Mouse (Mus musculus) limb, embryonic 12.5 days (tissue): ENCODE data around the gene Bcan. TPM values are rescaled to one million over a fixed set of nuclear protein-coding genes. Genes with fewer than 3 reads are reported as not detected.

Experiments
- ATAC-seq: fragments of 200-750 bp; cut with Nextera tagmentation; 2 replicates; pipeline ENCODE4 v1.8.0; 2017; ENCODE audit warnings: low read depth, moderate TSS enrichment; ENCODE audit not compliant: insufficient number of reproducible peaks, insufficient read depth, low FRiP score, low TSS enrichment
- H3K27ac ChIP-seq: fragments of 300-500 bp; sonication (generic); 2 replicates; pipeline ENCODE4 v1.5.1; 2016; ENCODE audit warnings: mild to moderate bottlenecking, moderate library complexity
- H3K27me3 ChIP-seq: fragments of 300-500 bp; sonication (generic); 2 replicates; pipeline ENCODE4 v1.6.1; 2016; ENCODE audit warnings: mild to moderate bottlenecking, moderate library complexity
- H3K36me3 ChIP-seq: fragments of 300-500 bp; sonication (generic); 2 replicates; pipeline ENCODE4 v1.6.1; 2016; ENCODE audit warnings: mild to moderate bottlenecking, moderate library complexity
- H3K4me1 ChIP-seq: fragments of 300-500 bp; sonication (generic); replicated peaks from 2 replicates; pipeline ENCODE4 v1.6.1; 2016
- H3K4me2 ChIP-seq: fragments of 300-500 bp; sonication (generic); 2 replicates; pipeline ENCODE4 v1.6.1; 2016; ENCODE audit warnings: mild to moderate bottlenecking, moderate library complexity
- H3K4me3 ChIP-seq: fragments of 300-500 bp; sonication (generic); replicated peaks from 2 replicates; pipeline ENCODE4 v1.5.1; 2016; ENCODE audit warnings: mild to moderate bottlenecking
- H3K9ac ChIP-seq: fragments of 300-500 bp; sonication (generic); replicated peaks from 2 replicates; pipeline ENCODE4 v1.6.1; 2016; ENCODE audit warnings: mild to moderate bottlenecking, moderate library complexity
- H3K9me3 ChIP-seq: fragments of 300-500 bp; sonication (generic); 2 replicates; pipeline ENCODE4 v1.6.1; 2016; ENCODE audit warnings: mild to moderate bottlenecking, moderate library complexity
- WGBS: fragments of 180-500 bp; shearing (Covaris S2); methylation state at CpG from one replicate; pipeline ENCODE4 v1.1.7; 2016; 5-methylcytosine and 5-hydroxymethylcytosine counted together
- polyA plus RNA-seq: library from polyadenylated mRNA; unstranded; fragments of >200 nt; fragmentation: Nextera tagmentation; extraction: Ambion mirVana; gene quantifications from 2 replicates; pipeline ENCODE4 v1.2.1, GENCODE M21; 2016

Bcan gene
- polyA plus RNA-seq, 1 experiment from 2014 or later, result 0.13 TPM

DNA sequence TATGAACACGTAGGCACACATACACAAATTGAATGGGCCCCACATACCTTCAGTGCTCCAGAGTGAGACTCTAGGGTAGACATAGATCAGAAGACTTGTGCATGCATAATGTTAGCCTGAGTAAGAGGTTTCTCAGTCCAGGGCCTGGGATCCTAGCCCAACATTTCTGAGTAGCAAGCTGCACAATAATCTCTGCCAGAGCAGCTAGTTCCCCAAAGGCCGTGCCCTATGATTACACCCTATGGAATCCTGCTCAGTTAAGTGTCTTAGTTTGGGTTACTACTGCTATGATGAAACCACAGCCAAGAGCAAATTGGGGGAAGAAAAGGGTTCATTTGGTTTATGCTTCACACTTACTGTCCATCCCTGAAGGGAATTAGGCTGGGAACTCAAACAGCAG is 57.6 kb downstream of the Bcan start:
- ATAC-seq, result no peak
- no peak overlapping the region for H3K4me2 ChIP-seq
- peaks cover 39% of the 10 kb centered on the region for H3K4me1 ChIP-seq
- H3K9me3 ChIP-seq, result no peaks in the 10 kb centered on the region
- H3K27me3 ChIP-seq, result no peaks in the 10 kb centered on the region
- peaks cover 53% of the 10 kb centered on the region for H3K36me3 ChIP-seq
- H3K9ac ChIP-seq, result no peak overlapping the region
- WGBS, result 89% methylated on average over 2 of the region's 2 CpGs
- H3K4me3 ChIP-seq, result no peak overlapping the region
- H3K27ac ChIP-seq, result no peak overlapping the region

DNA sequence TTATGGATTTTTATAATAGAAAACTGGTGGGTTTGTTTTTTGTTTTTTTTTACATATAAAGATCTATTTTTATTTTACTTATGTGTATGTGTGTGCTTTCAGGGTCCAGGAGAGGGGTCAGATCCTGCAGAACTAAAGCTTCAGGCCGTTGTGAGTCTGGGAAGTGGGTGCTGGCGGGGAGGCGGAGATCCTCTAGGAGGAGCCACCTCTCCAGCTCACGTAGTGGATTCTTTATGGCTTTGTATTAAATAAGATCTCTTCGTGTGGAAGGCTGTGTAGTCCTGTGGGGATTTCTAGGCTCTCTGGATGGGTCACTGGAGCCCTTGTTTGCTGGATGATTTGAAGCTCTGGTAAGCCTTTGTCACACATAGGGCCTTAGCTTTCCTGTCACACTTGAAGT is 59.4 kb downstream of the Bcan start:
- 74% methylated on average over 5 of the region's 5 CpGs for WGBS
- H3K9me3 ChIP-seq, result no peaks in the 10 kb centered on the region
- no peaks in the 10 kb centered on the region for H3K27me3 ChIP-seq
- no peak overlapping the region for H3K27ac ChIP-seq
- no peak overlapping the region for H3K9ac ChIP-seq
- H3K36me3 ChIP-seq, result peaks cover 69% of the 10 kb centered on the region
- no peak for ATAC-seq
- H3K4me3 ChIP-seq, result no peak overlapping the region
- H3K4me1 ChIP-seq, result peaks cover 25% of the 10 kb centered on the region
- H3K4me2 ChIP-seq, result no peak overlapping the region

Other genes starting within 250 kb of the Bcan start
- gene Ntrk1, start 205.1 kb downstream of the Bcan start, polyA plus RNA-seq, result 1.5 and 5.1 TPM in 2 replicates
- 0.40 and 0.44 TPM in 2 replicates for gene Insrr, start 203.3 kb downstream of the Bcan start, polyA plus RNA-seq
- 12.0 and 14.2 TPM in 2 replicates for gene Pear1, start 175.9 kb downstream of the Bcan start, polyA plus RNA-seq
- gene Sh2d2a, start 153.5 kb downstream of the Bcan start, polyA plus RNA-seq, result not detected in 2 replicates
- gene Prcc, start 114.6 kb downstream of the Bcan start, polyA plus RNA-seq, result 15.8 and 16.2 TPM in 2 replicates
- 286 and 294 TPM in 2 replicates for gene Hdgf, start 93.9 kb downstream of the Bcan start, polyA plus RNA-seq
- gene Mrpl24, start 80.7 kb downstream of the Bcan start, polyA plus RNA-seq, result 80.4 and 85.9 TPM in 2 replicates
- 83.2 and 86.4 TPM in 2 replicates for gene Isg20l2, start 69.9 kb downstream of the Bcan start, polyA plus RNA-seq
- 22.4 and 26.5 TPM in 2 replicates for gene Rrnad1, start 69.5 kb downstream of the Bcan start, polyA plus RNA-seq
- 614 and 667 TPM in 2 replicates for gene Crabp2, start 51.6 kb downstream of the Bcan start, polyA plus RNA-seq
- 29.4 and 32.5 TPM in 2 replicates for gene Nes, start 29.2 kb downstream of the Bcan start, polyA plus RNA-seq
- 0.10 and 0.12 TPM in 2 replicates for gene Hapln2, start 27.4 kb upstream of the Bcan start, polyA plus RNA-seq
- gene Gpatch4, start 42.9 kb upstream of the Bcan start, polyA plus RNA-seq, result 30.8 and 31.1 TPM in 2 replicates
- gene Naxe, start 58.3 kb upstream of the Bcan start, polyA plus RNA-seq, result 179 and 185 TPM in 2 replicates
- not detected in 2 replicates for gene Ttc24, start 78.1 kb upstream of the Bcan start, polyA plus RNA-seq
- 24.3 and 25.6 TPM in 2 replicates for gene Iqgap3, start 81.7 kb upstream of the Bcan start, polyA plus RNA-seq
- 12.1 and 14.3 TPM in 2 replicates for gene Mef2d, start 142.1 kb upstream of the Bcan start, polyA plus RNA-seq